In the genomic region with DNA sequence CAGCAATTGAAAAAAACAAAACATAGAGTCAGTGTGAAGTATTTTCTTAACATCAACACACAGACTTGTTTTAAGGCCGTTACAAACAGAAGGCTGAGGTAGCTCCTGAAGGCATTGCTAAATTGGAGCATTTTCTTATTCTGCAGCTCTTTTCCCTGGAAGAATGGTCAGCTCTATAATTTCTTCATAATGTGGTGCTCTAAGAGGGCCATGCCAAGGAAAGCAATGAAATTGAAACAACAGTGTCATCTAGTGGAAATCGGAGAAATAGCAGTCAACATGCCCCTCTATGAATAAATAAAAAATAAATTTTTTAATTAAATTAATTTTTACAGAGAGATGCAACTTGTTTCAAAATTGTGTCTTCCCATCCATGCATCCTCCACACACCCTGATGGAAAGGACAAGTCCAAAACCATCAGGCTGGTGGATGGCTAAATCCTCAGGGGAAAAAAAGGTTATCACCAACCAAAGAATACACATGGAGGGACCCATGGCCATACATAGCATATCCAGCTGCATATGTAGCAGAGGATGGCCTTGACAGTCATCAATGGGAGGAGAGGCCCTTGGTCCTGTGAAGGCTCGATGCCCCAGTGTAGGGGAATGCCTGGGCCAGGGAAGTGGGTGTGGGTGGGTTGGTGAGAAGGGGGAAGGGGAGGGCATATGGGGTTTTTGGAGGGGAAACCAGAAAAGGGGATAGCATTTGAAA, we compare ENCODE assay signal across 11 mouse cellular contexts.
A peak's percentile ranks its signal among the peaks of the same experiment; 100 is the strongest.
DNase-seq lines count a peak whose midpoint lies in the region; ATAC-seq and TF ChIP-seq lines count a peak whose summit lies in the region.
"Had no signal": no experiment of that assay in that cellular context is flagged by ENCODE, and none has a peak within 500 bp of the region (broad histone marks: within the 10 kb centered on the region; RNA-seq: fewer than 3 reads in every experiment).

No protein-coding gene starts in this region.

- H3K27ac ChIP-seq in lung, embryonic 14.5 days (ENCODE audit: low read depth), result no peak overlapping the region
- H3K27ac ChIP-seq in hindbrain, embryonic 15.5 days (replicated peaks), result no peak overlapping the region

- no peaks in the 10 kb centered on the region for H3K27me3 ChIP-seq in lung, embryonic 14.5 days (ENCODE audit: insufficient read depth, low read length)
- H3K27me3 ChIP-seq in hindbrain, embryonic 15.5 days, result no peaks in the 10 kb centered on the region
- H3K27me3 ChIP-seq: megakaryocyte, embryonic 14.5 days had no signal

- WGBS in lung, embryonic 14.5 days, result 34% methylated on average over 3 of the region's 3 CpGs
- WGBS in hindbrain, embryonic 15.5 days, result 42% methylated on average over 3 of the region's 3 CpGs

- peak; percentile 58; the same call in 1 of the 2 replicates for ATAC-seq in frontal cortex, adult (ENCODE audit: low TSS enrichment)
- peak; percentile 31; the same call in 1 of the 2 replicates for ATAC-seq in lung, embryonic 14.5 days (ENCODE audit: insufficient read depth)
- peak; percentile 72 for ATAC-seq in hindbrain, embryonic 15.5 days (ENCODE audit: low FRiP score, low read depth)

- H3K4me3 ChIP-seq in lung, embryonic 14.5 days (ENCODE audit: low read depth, low read length), result no peak overlapping the region
- H3K4me3 ChIP-seq in hindbrain, embryonic 15.5 days, result no peak overlapping the region
- H3K4me3 ChIP-seq: megakaryocyte, embryonic 14.5 days had no signal

- DNase-seq in frontal cortex, postnatal 10 days (ENCODE audit: low spot score in 2 of 2), result no peak
- peak; percentile 81 for DNase-seq in lung, embryonic 14.5 days
- no peak for DNase-seq in lung, postnatal 4 days
- DNase-seq in retina, postnatal 7 days (ENCODE audit: low read depth, low spot score), result peak; percentile 19
- DNase-seq in adrenal gland, postnatal 10 days, result no peak
- no peak for DNase-seq in kidney, adult 11 months
- DNase-seq: gastrocnemius, postnatal 36 days had no signal

- no peak overlapping the region for H3K9ac ChIP-seq in lung, embryonic 14.5 days
- no peak overlapping the region for H3K9ac ChIP-seq in hindbrain, embryonic 15.5 days

- no peak overlapping the region for H3K4me2 ChIP-seq in lung, embryonic 14.5 days
- H3K4me2 ChIP-seq in hindbrain, embryonic 15.5 days, result no peak overlapping the region

- H3K36me3 ChIP-seq in lung, embryonic 14.5 days (ENCODE audit: insufficient read depth), result no peaks in the 10 kb centered on the region
- no peaks in the 10 kb centered on the region for H3K36me3 ChIP-seq in hindbrain, embryonic 15.5 days
- H3K36me3 ChIP-seq: G1E had no signal

- H3K9me3 ChIP-seq in lung, embryonic 14.5 days (ENCODE audit: low read depth, low read length), result no peaks in the 10 kb centered on the region
- no peaks in the 10 kb centered on the region for H3K9me3 ChIP-seq in hindbrain, embryonic 15.5 days
- H3K9me3 ChIP-seq: megakaryocyte, embryonic 14.5 days had no signal

- no peaks in the 10 kb centered on the region for H3K4me1 ChIP-seq in lung, embryonic 14.5 days (ENCODE audit: insufficient read depth)
- no peaks in the 10 kb centered on the region; the same call in 1 of the 2 replicates for H3K4me1 ChIP-seq in hindbrain, embryonic 15.5 days (replicated peaks)
- H3K4me1 ChIP-seq: megakaryocyte, embryonic 14.5 days had no signal

- peak; percentile 74 for TF ChIP-seq CTCF in lung, embryonic 14.5 days (IDR thresholded peaks at IDR 0.05; ENCODE audit: low read depth)

Comparison
In these comparisons a context has a peak if more than half of its experiments do, and no peak if none do; other contexts are left out.
1. DNase-seq: peak in lung, embryonic 14.5 days (single experiment) and retina, postnatal 7 days (single experiment); none in frontal cortex, postnatal 10 days (0 of 2), lung, postnatal 4 days (0 of 2), adrenal gland, postnatal 10 days (single experiment) and kidney, adult 11 months (single experiment).
2. Peak in every context shown above with its lines, with median percentiles within 50 percentile points of each other: ATAC-seq.